Comparison of ENCODE assay signal across 8 mouse cellular contexts in genomic region chr6:29718894-29719329, GRCm38 (mm10). TPM values are rescaled to one million over a fixed set of nuclear protein-coding genes. Genes with fewer than 3 reads are reported as not detected.
DNase-seq lines count a peak whose midpoint lies in the region; ATAC-seq lines count a peak whose summit lies in the region.

No protein-coding gene starts in this region.

- intact Hi-C loops in heart, postnatal 36 days (cut with DNase I): loop anchor here (10.0 kb wide), 1 partner anchor 366 kb away; no protein-coding TSS in a partner anchor
- intact Hi-C loops in left cerebral cortex, postnatal 10 days (cut with DNase I): no loop called here

- ATAC-seq in frontal cortex, adult (ENCODE audit: low TSS enrichment): peak; percentile 80

- DNase-seq in ZHBTc4 (ENCODE audit: low read depth, low spot score): peak; percentile 79
- DNase-seq in cerebellum, adult 9-11 months: peak; percentile 84
- peak; percentile 51 to 62 for DNase-seq in heart, postnatal 36 days
- peak; percentile 54 to 82 for DNase-seq in left cerebral cortex, postnatal 10 days (ENCODE audit: extremely low spot score in 1 of 2, low spot score in 2 of 2)
- DNase-seq in lung, postnatal 4 days: peak; percentile 69 to 78
- peak; percentile 77 for DNase-seq in right cerebral cortex, postnatal 14 days
- no peak for DNase-seq in c-Kit-positive CD71-positive TER-119-positive erythroid progenitor cells, embryonic 14.5 days (ENCODE audit: low spot score)

RNA-seq across cellular contexts. Expression of gene Smo, which starts 16.4 kb away (rescaled TPM):
- total RNA-seq in heart, postnatal 36 days (2021): 10 to 100 TPM in 1 of 2 experiments, 1 to 10 TPM in 1; 9.0 to 10.0 TPM
- total RNA-seq in left cerebral cortex, postnatal 10 days (2021): 10 to 100 TPM; 10.6 to 11.3 TPM

RNA-seq across cellular contexts. Expression of gene Tspan33, which starts 24.9 kb away (rescaled TPM):
- 1 to 10 TPM; 1.2 to 1.5 TPM for total RNA-seq in heart, postnatal 36 days (2021)
- total RNA-seq in left cerebral cortex, postnatal 10 days (2021): 10 to 100 TPM; 18.8 to 20.4 TPM

RNA-seq across cellular contexts. Expression of gene Ahcyl2, which starts 48.9 kb away (rescaled TPM):
- 10 to 100 TPM; 16.2 to 16.3 TPM for total RNA-seq in heart, postnatal 36 days (2021)
- total RNA-seq in left cerebral cortex, postnatal 10 days (2021): 10 to 100 TPM; 67.9 to 75.9 TPM

Comparison
In these comparisons a context has a peak if more than half of its experiments do, and no peak if none do; other contexts are left out.
1. RNA of gene Tspan33, which starts 24.9 kb away (total RNA-seq): 18.8 to 20.4 TPM in left cerebral cortex, postnatal 10 days; 1.2 to 1.5 TPM in heart, postnatal 36 days; every median in the first group is over 4 times any median in the second.